Mouse (Mus musculus): ENCODE data around the gene Rsph1.
A peak's percentile ranks its signal among the peaks of the same experiment; 100 is the strongest.

DNA sequence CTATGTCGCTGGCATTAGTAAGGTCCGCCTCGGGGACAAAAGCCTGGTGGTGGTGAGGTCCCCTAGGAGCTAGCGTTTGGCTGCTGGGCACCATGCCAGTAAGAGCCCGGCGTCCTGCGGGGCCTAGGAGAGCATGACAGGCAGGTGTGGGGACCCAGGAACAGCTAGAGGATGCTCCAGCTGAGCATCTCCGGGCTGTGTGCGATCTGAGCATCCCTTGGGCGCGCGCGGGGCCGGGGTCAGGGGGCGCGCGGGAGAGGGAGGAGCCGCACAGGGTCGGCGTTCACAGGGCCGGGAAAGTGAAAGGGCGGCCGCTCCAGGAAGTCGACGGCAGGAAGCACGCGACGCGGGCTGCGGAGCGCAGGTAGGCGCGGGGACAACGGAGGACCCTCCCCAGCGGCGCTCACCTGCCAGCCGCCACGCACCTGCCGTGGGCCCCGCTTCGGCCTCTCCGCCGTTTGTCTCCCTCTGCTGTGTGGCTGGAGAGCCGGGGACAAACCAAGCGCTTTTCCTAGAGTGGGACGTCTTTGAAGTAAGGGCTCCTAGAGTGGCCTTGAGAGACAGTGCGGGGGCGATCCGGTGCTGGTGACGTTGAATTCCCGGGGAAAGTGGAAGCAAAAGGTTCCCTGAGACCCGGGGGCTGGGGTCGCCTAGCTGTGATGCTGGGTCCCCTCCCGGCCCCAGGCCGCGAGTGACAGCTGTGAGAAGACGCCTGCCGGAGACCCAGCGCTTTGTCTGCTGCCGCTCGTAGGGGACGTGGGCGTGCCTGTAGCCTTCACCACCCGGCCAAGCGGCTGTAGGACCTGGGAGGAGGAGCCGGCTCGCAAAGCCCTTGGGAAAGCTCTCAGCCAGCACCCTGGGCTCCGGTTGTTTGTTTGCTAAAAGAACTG, 19.0 kb upstream of the Rsph1 start:
- TF ChIP-seq POLR2A (IDR thresholded peaks at IDR 0.05; ENCODE audit: extremely low read depth, insufficient read depth, low read length) = 0 out of 2 replicates have a peak, but pooled peaks have one; percentile 14
- TF ChIP-seq CTCF (IDR thresholded peaks at IDR 0.05; ENCODE audit: low read depth, low read length) = no peak

Data from liver, adult 2 months (tissue).